Mouse (Mus musculus): ENCODE measurements around the gene Kcnk3. TPM values are rescaled to one million over a fixed set of nuclear protein-coding genes. Genes with fewer than 3 reads are reported as not detected.

Kcnk3 gene
- polyA plus RNA-seq, 1 experiment from 2014 or later: 0.65 TPM

- WGBS: 21% methylated on average over 9 of the region's 9 CpGs
Measured at GRCm38 (mm10) chr5:30647396-30647795, 59.4 kb downstream of the Kcnk3 start.

GRCm38 (mm10) chr5:30647815-30648560 lies 60.0 kb downstream of the Kcnk3 start, which contains the start of gene Slc35f6:
TSS of gene Slc35f6 (plus strand) at chr5:30647933.
- Histone ChIP-seq H3K9ac (ENCODE audit: low read depth, low read length) (peak within 1 kb of the TSS; percentile 83), H3K4me2 (replicated peaks; ENCODE audit: low read depth, low read length) (peak within 1 kb of the TSS; percentile 84), H3K4me3 (ENCODE audit: low read depth, low read length) (peak within 1 kb of the TSS; percentile 83), H3K36me3 (ENCODE audit: control insufficient read depth, insufficient read depth, low read length) (no peaks in the 10 kb centered on the region), H3K27me3 (ENCODE audit: control insufficient read depth, insufficient read depth, low read length) (no peaks in the 10 kb centered on the region), H3K27ac (ENCODE audit: low read depth, low read length) (peak within 1 kb of the TSS; percentile 59; the same call in 1 of the 2 replicates), H3K9me3 (ENCODE audit: control insufficient read depth, low read length) (no peaks in the 10 kb centered on the region), H3K4me1 (replicated peaks; ENCODE audit: control insufficient read depth, insufficient read depth, low read length) (peaks cover 6% of the 10 kb centered on the region; the same call in 1 of the 2 replicates)
- whole genome bisulfite sequencing: under 1% methylated on average over 38 of the region's 38 CpGs
- ATAC-seq (ENCODE audit: low FRiP score) (peak; percentile 96), DNase-seq (ENCODE audit: low spot score) (peak; percentile 91)

More at GRCm38 (mm10) chr5:30647396-30647795, 59.4 kb downstream of the Kcnk3 start:
- Histone ChIP-seq H3K4me1 (replicated peaks; ENCODE audit: control insufficient read depth, insufficient read depth, low read length) (peaks cover 6% of the 10 kb centered on the region; the same call in 1 of the 2 replicates), H3K4me2 (replicated peaks; ENCODE audit: low read depth, low read length) (peak overlapping the region; percentile 84), H3K36me3 (ENCODE audit: control insufficient read depth, insufficient read depth, low read length) (no peaks in the 10 kb centered on the region), H3K4me3 (ENCODE audit: low read depth, low read length) (peak overlapping the region; percentile 83), H3K27me3 (ENCODE audit: control insufficient read depth, insufficient read depth, low read length) (no peaks in the 10 kb centered on the region), H3K9me3 (ENCODE audit: control insufficient read depth, low read length) (no peaks in the 10 kb centered on the region), H3K9ac (ENCODE audit: low read depth, low read length) (peak overlapping the region; percentile 83), H3K27ac (ENCODE audit: low read depth, low read length) (peak overlapping the region; percentile 59; the same call in 1 of the 2 replicates)
- ATAC-seq (ENCODE audit: low FRiP score) (no peak), DNase-seq (ENCODE audit: low spot score) (no peak)

- Histone ChIP-seq H3K27me3 (ENCODE audit: control insufficient read depth, insufficient read depth, low read length) (no peaks in the 10 kb centered on the region), H3K4me2 (replicated peaks; ENCODE audit: low read depth, low read length) (no peak overlapping the region), H3K9me3 (ENCODE audit: control insufficient read depth, low read length) (no peaks in the 10 kb centered on the region), H3K4me1 (replicated peaks; ENCODE audit: control insufficient read depth, insufficient read depth, low read length) (peaks cover 6% of the 10 kb centered on the region; the same call in 1 of the 2 replicates), H3K36me3 (ENCODE audit: control insufficient read depth, insufficient read depth, low read length) (no peaks in the 10 kb centered on the region), H3K4me3 (ENCODE audit: low read depth, low read length) (no peak overlapping the region), H3K27ac (ENCODE audit: low read depth, low read length) (no peak overlapping the region), H3K9ac (ENCODE audit: low read depth, low read length) (no peak overlapping the region)
- ATAC-seq (ENCODE audit: low FRiP score): no peak
- WGBS: 77% methylated on average over 4 of the region's 4 CpGs
- DNase-seq (ENCODE audit: low spot score): no peak
Measured at GRCm38 (mm10) chr5:30649558-30649957, 61.6 kb downstream of the Kcnk3 start.

GRCm38 (mm10) chr5:30650756-30651155 lies 62.8 kb downstream of the Kcnk3 start:
- Histone ChIP-seq H3K27ac (ENCODE audit: low read depth, low read length) (no peak overlapping the region), H3K4me1 (replicated peaks; ENCODE audit: control insufficient read depth, insufficient read depth, low read length) (peaks cover 6% of the 10 kb centered on the region; the same call in 1 of the 2 replicates), H3K9ac (ENCODE audit: low read depth, low read length) (no peak overlapping the region), H3K27me3 (ENCODE audit: control insufficient read depth, insufficient read depth, low read length) (no peaks in the 10 kb centered on the region), H3K4me2 (replicated peaks; ENCODE audit: low read depth, low read length) (no peak overlapping the region), H3K4me3 (ENCODE audit: low read depth, low read length) (no peak overlapping the region), H3K9me3 (ENCODE audit: control insufficient read depth, low read length) (no peaks in the 10 kb centered on the region), H3K36me3 (ENCODE audit: control insufficient read depth, insufficient read depth, low read length) (no peaks in the 10 kb centered on the region)
- ATAC-seq (ENCODE audit: low FRiP score): no peak
- WGBS: 79% methylated on average over 3 of the region's 3 CpGs
- no peak for DNase-seq (ENCODE audit: low spot score)

- Histone ChIP-seq H3K36me3 (ENCODE audit: control insufficient read depth, insufficient read depth, low read length) (no peaks in the 10 kb centered on the region), H3K4me2 (replicated peaks; ENCODE audit: low read depth, low read length) (no peak overlapping the region), H3K27ac (ENCODE audit: low read depth, low read length) (no peak overlapping the region), H3K9ac (ENCODE audit: low read depth, low read length) (no peak overlapping the region), H3K9me3 (ENCODE audit: control insufficient read depth, low read length) (no peaks in the 10 kb centered on the region), H3K4me1 (replicated peaks; ENCODE audit: control insufficient read depth, insufficient read depth, low read length) (peaks cover 6% of the 10 kb centered on the region; the same call in 1 of the 2 replicates), H3K27me3 (ENCODE audit: control insufficient read depth, insufficient read depth, low read length) (no peaks in the 10 kb centered on the region), H3K4me3 (ENCODE audit: low read depth, low read length) (no peak overlapping the region)
- 90% methylated on average over 3 of the region's 3 CpGs for WGBS
- ATAC-seq (ENCODE audit: low FRiP score) (no peak), DNase-seq (ENCODE audit: low spot score) (no peak)
Measured at GRCm38 (mm10) chr5:30651554-30651953, 63.6 kb downstream of the Kcnk3 start.

- Histone ChIP-seq H3K4me2 (replicated peaks; ENCODE audit: low read depth, low read length) (no peak overlapping the region), H3K9me3 (ENCODE audit: control insufficient read depth, low read length) (no peaks in the 10 kb centered on the region), H3K27ac (ENCODE audit: low read depth, low read length) (no peak overlapping the region), H3K4me1 (replicated peaks; ENCODE audit: control insufficient read depth, insufficient read depth, low read length) (peaks cover 5% of the 10 kb centered on the region; the same call in 1 of the 2 replicates), H3K4me3 (ENCODE audit: low read depth, low read length) (no peak overlapping the region), H3K27me3 (ENCODE audit: control insufficient read depth, insufficient read depth, low read length) (no peaks in the 10 kb centered on the region), H3K36me3 (ENCODE audit: control insufficient read depth, insufficient read depth, low read length) (no peaks in the 10 kb centered on the region), H3K9ac (ENCODE audit: low read depth, low read length) (no peak overlapping the region)
- DNase-seq (ENCODE audit: low spot score) (no peak), ATAC-seq (ENCODE audit: low FRiP score) (no peak)
- WGBS: 88% methylated on average over 6 of the region's 6 CpGs
Measured at GRCm38 (mm10) chr5:30653246-30653645, 65.3 kb downstream of the Kcnk3 start.

GRCm38 (mm10) chr5:30655042-30655441 lies 67.1 kb downstream of the Kcnk3 start:
- DNase-seq (ENCODE audit: low spot score) (no peak), ATAC-seq (ENCODE audit: low FRiP score) (no peak)
- no peak overlapping the region for H3K4me3 ChIP-seq (ENCODE audit: low read depth, low read length)
- H3K4me2 ChIP-seq (replicated peaks; ENCODE audit: low read depth, low read length): no peak overlapping the region
- 85% methylated on average over 8 of the region's 8 CpGs for WGBS
- no peaks in the 10 kb centered on the region for H3K27me3 ChIP-seq (ENCODE audit: control insufficient read depth, insufficient read depth, low read length)
- H3K36me3 ChIP-seq (ENCODE audit: control insufficient read depth, insufficient read depth, low read length): no peaks in the 10 kb centered on the region
- H3K9me3 ChIP-seq (ENCODE audit: control insufficient read depth, low read length): no peaks in the 10 kb centered on the region
- no peaks in the 10 kb centered on the region for H3K4me1 ChIP-seq (replicated peaks; ENCODE audit: control insufficient read depth, insufficient read depth, low read length)
- no peak overlapping the region for H3K27ac ChIP-seq (ENCODE audit: low read depth, low read length)
- H3K9ac ChIP-seq (ENCODE audit: low read depth, low read length): no peak overlapping the region

GRCm38 (mm10) chr5:30655526-30656195 lies 67.7 kb downstream of the Kcnk3 start:
- H3K36me3 ChIP-seq (ENCODE audit: control insufficient read depth, insufficient read depth, low read length): no peaks in the 10 kb centered on the region
- H3K9me3 ChIP-seq (ENCODE audit: control insufficient read depth, low read length): no peaks in the 10 kb centered on the region
- 92% methylated on average over 6 of the region's 6 CpGs for WGBS
- no peak for ATAC-seq (ENCODE audit: low FRiP score)
- H3K27ac ChIP-seq (ENCODE audit: low read depth, low read length): no peak overlapping the region
- no peak overlapping the region for H3K4me2 ChIP-seq (replicated peaks; ENCODE audit: low read depth, low read length)
- no peak for DNase-seq (ENCODE audit: low spot score)
- H3K9ac ChIP-seq (ENCODE audit: low read depth, low read length): no peak overlapping the region
- H3K27me3 ChIP-seq (ENCODE audit: control insufficient read depth, insufficient read depth, low read length): no peaks in the 10 kb centered on the region
- H3K4me3 ChIP-seq (ENCODE audit: low read depth, low read length): no peak overlapping the region
- H3K4me1 ChIP-seq (replicated peaks; ENCODE audit: control insufficient read depth, insufficient read depth, low read length): no peaks in the 10 kb centered on the region

All from hindbrain, embryonic 11.5 days (tissue).